1 mouse cellular context compared by ENCODE assay signal in the genomic region with DNA sequence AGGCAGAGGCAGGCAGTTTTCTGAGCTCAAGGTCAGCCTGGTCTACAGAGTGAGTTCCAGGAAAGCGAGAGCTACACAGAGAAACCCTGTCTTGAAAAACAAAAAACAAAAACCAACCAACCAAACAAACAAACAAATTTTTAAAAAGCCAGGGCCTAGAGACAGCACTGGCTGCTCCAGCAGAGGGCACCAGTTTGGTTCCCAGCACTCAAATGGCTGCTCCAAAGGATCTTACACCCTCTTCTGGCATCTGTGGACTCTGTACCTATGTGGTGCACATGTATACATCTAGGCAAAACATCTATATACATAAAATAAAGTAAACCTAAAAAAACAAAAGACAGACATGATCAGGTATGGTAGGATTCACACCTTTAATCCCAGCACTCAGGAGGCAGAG.
TF ChIP-seq lines count a peak whose summit lies in the region.

No protein-coding gene starts in this region.

TF ChIP-seq in MEL, 35 proteins besides CTCF, POLR2A, EP300 and RAD21 (continued from another document):
- TF ChIP-seq MAZ (IDR thresholded peaks at IDR 0.05; ENCODE audit: low read depth, low read length) (no peak), ZMIZ1 (IDR thresholded peaks at IDR 0.05; ENCODE audit: low read depth, low read length) (no peak), MYB (IDR thresholded peaks at IDR 0.05; ENCODE audit: low read depth, low read length) (no peak), MEF2A (IDR thresholded peaks at IDR 0.05; ENCODE audit: extremely low read depth, insufficient replicate concordance, low read depth, low read length, poor library complexity, severe bottlenecking) (no peak), TBP (IDR thresholded peaks at IDR 0.05; ENCODE audit: low read depth, low read length) (no peak), SMC3 (IDR thresholded peaks at IDR 0.05; ENCODE audit: low read depth, low read length) (no peak)
